Mouse (Mus musculus): ENCODE measurements around the gene Zfp677. TPM values are rescaled to one million over a fixed set of nuclear protein-coding genes. Genes with fewer than 3 reads are reported as not detected.
"Not testable (repeated sequence)": the region's sequence is repeated elsewhere in the genome, so short reads cannot be mapped to it uniquely, and the experiment has no call there.

Zfp677 gene
- 11.9 to 29.1 TPM (median 15.5 TPM) in 3 replicates for total RNA-seq (2017)

GRCm38 (mm10) chr17:21383391-21384056 lies at the start of gene Zfp677:
Zfp677 (plus strand) TSS chr17:21383748.
- ATAC-seq (replicated peaks; ENCODE audit: insufficient number of reproducible peaks, low FRiP score, low TSS enrichment, poor library complexity, severe bottlenecking) = peak; percentile 99

GRCm38 (mm10) chr17:21368018-21368417 lies 15.5 kb upstream of the Zfp677 start:
- ATAC-seq (replicated peaks; ENCODE audit: insufficient number of reproducible peaks, low FRiP score, low TSS enrichment, poor library complexity, severe bottlenecking) = not testable (repeated sequence)

- ATAC-seq (replicated peaks; ENCODE audit: insufficient number of reproducible peaks, low FRiP score, low TSS enrichment, poor library complexity, severe bottlenecking) = peak; percentile 71
These were observed 13.4 kb upstream of the Zfp677 start for GRCm38 (mm10) chr17:21369925-21370719.

DNA sequence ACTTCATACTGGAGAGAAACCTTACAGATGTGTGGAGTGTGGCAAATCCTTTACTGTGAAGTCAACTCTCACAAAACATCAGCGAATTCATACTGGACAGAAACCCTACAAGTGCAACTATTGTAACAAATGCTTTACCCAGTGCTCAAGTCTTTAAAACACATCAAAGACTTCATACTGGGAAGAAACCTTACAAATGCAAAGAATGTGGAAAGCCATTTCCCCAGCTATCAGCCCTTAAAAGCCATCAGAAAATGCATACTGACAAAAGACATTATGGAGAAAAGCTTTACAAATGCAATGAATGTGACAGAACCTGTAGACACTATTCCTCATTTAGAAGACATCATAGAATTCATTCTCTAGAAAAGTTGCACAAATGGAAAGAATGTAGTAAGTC lies 8.2 kb upstream of the Zfp677 start:
- no peak for ATAC-seq (replicated peaks; ENCODE audit: insufficient number of reproducible peaks, low FRiP score, low TSS enrichment, poor library complexity, severe bottlenecking)

GRCm38 (mm10) chr17:21384057-21384411 lies 486 bp downstream of the Zfp677 start:
- no peak for ATAC-seq (replicated peaks; ENCODE audit: insufficient number of reproducible peaks, low FRiP score, low TSS enrichment, poor library complexity, severe bottlenecking)

- ATAC-seq (replicated peaks; ENCODE audit: insufficient number of reproducible peaks, low FRiP score, low TSS enrichment, poor library complexity, severe bottlenecking) = peak; percentile 98
These were observed 39.4 kb downstream of the Zfp677 start, which contains the start of gene Zfp54 for GRCm38 (mm10) chr17:21422664-21423599. Zfp54 (plus strand) TSS chr17:21423227.

- not testable (repeated sequence) for ATAC-seq (replicated peaks; ENCODE audit: insufficient number of reproducible peaks, low FRiP score, low TSS enrichment, poor library complexity, severe bottlenecking)
These were observed 55.4 kb downstream of the Zfp677 start for GRCm38 (mm10) chr17:21438806-21439400.

Other genes starting within 250 kb of the Zfp677 start
- 0.10 TPM in 1 of 3 replicates, not detected in the others for gene Vmn1r234, start 157.7 kb upstream of the Zfp677 start, total RNA-seq (2017)
- not detected in 3 replicates for gene Vmn1r235, start 127.3 kb upstream of the Zfp677 start, total RNA-seq (2017)
- gene Vmn1r236, start 100.8 kb upstream of the Zfp677 start, total RNA-seq (2017) = not detected in 3 replicates
- gene Vmn1r237, start 71.9 kb upstream of the Zfp677 start, total RNA-seq (2017) = not detected in 3 replicates
- 3.5 to 11.0 TPM (median 10.3 TPM) in 3 replicates for gene Zfp54, start 39.5 kb downstream of the Zfp677 start, total RNA-seq (2017)
- 26.6 to 33.0 TPM (median 27.2 TPM) in 3 replicates for gene Zfp51, start 66.6 kb downstream of the Zfp677 start, total RNA-seq (2017)
- gene Zfp53, start 105.2 kb downstream of the Zfp677 start, total RNA-seq (2017) = 39.0 to 49.6 TPM (median 42.5 TPM) in 3 replicates
- 49.3 to 103 TPM (median 59.5 TPM) in 3 replicates for gene Zfp52, start 151.8 kb downstream of the Zfp677 start, total RNA-seq (2017)
- gene Zfp948, start 183.3 kb downstream of the Zfp677 start, total RNA-seq (2017) = 0.43 to 5.9 TPM (median 5.0 TPM) in 3 replicates

All from monocyte, adult 5-6 weeks (primary cell).